Mouse (Mus musculus): ENCODE data around the gene Spag8.

GRCm38 (mm10) chr4:43675608-43676007 lies 22.2 kb upstream of the Spag8 start:
- TF ChIP-seq EP300 (IDR thresholded peaks at IDR 0.05; ENCODE audit: insufficient read depth, low read depth, low read length) (no peak), CTCF (IDR thresholded peaks at IDR 0.05; ENCODE audit: low read depth, low read length) (no peak), POLR2A (IDR thresholded peaks at IDR 0.05; ENCODE audit: insufficient read depth, low read length) (no peak)

Measured in ES-Bruce4 (cell line).